Mouse (Mus musculus) liver, postnatal 0 days (tissue): ENCODE measurements around the gene Dna2.

Source experiments
- CTCF ChIP-seq: sonication (generic); IDR thresholded peaks from 2 replicates; pipeline ENCODE4 v1.5.1; 2016; ENCODE audit warnings: antibody characterized with exemption, low read depth
- EP300 ChIP-seq: IDR thresholded peaks from 2 replicates; pipeline ENCODE4 v1.6.1; 2016; ENCODE audit warnings: antibody characterized with exemption, low read depth, mild to moderate bottlenecking

DNA sequence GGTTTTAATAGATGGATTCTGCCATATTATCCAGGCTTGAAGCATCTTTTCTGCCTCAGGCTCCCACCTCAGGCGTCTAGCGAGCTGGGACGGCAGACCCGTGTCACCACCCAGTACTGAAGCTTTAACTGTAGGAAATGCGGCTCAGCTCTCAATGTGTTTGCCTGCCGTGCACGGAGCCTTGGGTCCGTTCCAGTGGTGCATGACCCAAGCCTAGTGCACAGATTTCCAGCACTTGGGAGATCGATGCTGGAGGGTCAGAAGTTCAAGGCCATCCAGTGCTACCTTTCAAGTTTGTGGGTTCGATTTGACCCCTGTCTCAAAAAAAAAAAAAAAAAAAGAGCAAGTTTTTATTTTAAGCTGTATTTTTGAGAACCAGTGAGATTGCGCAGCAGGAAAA, 19.0 kb downstream of the Dna2 start:
- no peak for TF ChIP-seq EP300
- TF ChIP-seq CTCF, result no peak
